Mouse (Mus musculus): Measurements from ENCODE around the gene Gm5640. TPM values are rescaled to one million over a fixed set of nuclear protein-coding genes. Genes with fewer than 3 reads are reported as not detected.
"Not testable (repeated sequence)": the region's sequence is repeated elsewhere in the genome, so short reads cannot be mapped to it uniquely, and the experiment has no call there.

The Gm5640 gene
- 0.41 and 0.68 TPM in 2 replicates for polyA plus RNA-seq (2015; fragmentation: Nextera tagmentation; extraction: Ambion mirVana)

DNA sequence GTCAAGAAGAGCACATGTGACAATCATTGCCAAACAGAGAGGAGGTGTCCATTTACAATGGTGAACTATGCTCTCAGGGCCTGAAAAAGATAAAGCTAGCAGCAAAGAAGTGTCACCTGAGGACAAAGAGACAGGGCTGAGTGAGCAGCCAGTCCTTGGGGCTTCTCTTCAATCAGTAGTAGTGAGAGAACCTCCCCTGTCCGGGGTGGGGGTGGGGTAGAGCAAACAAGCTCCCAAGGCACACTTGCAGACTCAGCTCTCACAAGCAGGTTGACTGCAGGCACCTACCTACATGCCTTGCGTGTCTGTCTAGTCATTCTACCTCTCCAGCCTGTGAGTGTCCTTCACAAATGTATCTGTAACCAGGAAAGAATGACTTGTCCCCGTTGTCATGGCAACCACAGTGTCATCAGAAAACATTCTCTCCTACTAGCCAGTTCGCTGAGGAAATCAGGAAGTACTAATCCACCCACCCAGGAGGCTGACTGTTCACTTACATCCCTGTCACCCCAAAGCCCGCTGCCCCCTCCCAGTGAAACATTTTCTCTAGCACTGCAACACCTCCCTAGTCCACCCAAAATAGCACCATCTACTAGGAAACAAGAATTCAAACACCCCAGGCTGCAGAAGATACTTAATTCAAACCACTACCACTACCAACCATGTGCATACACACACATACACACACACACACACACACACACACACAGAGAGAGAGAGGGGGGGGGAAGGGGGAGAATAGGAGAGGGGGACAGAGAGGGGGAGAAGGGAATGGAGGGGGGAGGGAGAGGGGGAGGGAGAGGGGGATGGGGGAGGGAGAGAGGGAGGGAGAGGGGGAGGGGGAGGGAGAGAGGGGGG is at the start of gene Gm5640:
Gene Gm5640, minus strand, starts transcription at position 170 of the 858 bp plus-strand sequence.
- H3K9ac ChIP-seq; H3K4me3 ChIP-seq; H3K27me3 ChIP-seq (replicated peaks); H3K36me3 ChIP-seq (replicated peaks); H3K4me1 ChIP-seq; H3K9me3 ChIP-seq; H3K27ac ChIP-seq; H3K4me2 ChIP-seq: not testable (repeated sequence)
- 34% methylated on average over 3 of the region's 5 CpGs for WGBS
- ATAC-seq (replicated peaks) = peak; percentile 94

DNA sequence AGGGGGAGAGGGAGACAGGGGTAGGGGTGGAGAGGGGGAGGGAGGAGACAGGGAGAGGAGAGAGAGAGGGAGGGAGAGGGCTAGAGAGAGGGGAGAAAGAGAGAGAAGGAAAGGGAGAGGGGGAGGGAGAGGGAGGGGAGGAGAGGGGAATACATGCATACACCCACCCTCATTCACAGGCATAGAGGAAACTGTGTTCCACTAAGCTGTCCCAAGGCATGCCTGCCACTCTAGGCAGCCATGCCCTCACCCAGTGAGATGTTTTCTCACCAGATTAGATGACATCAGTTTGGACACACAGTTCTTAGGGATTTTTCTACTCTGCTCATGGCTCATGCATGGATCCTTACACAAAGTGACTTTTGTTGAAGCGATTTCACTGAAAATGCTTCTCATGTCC is 958 bp upstream of the Gm5640 start:
- WGBS = no CpG with 5 or more reads among the region's 1 CpGs
- not testable (repeated sequence) for ATAC-seq (replicated peaks)

GRCm38 (mm10) chrX:74592379-74592778 is 53.1 kb downstream of the Gm5640 start, which contains the start of gene Olfr1325:
Gene Olfr1325, plus strand, starts transcription at chrX:74592679.
- no peak within 1 kb of the TSS for H3K9ac ChIP-seq
- H3K4me2 ChIP-seq = no peak within 1 kb of the TSS
- no peaks in the 10 kb centered on the region for H3K36me3 ChIP-seq (replicated peaks)
- H3K4me1 ChIP-seq = no peaks in the 10 kb centered on the region
- H3K27me3 ChIP-seq (replicated peaks) = no peaks in the 10 kb centered on the region
- ATAC-seq (replicated peaks) = no peak
- H3K9me3 ChIP-seq = no peaks in the 10 kb centered on the region
- H3K4me3 ChIP-seq = no peak within 1 kb of the TSS
- 90% methylated on average over 2 of the region's 2 CpGs for WGBS
- H3K27ac ChIP-seq = no peak within 1 kb of the TSS

More for the DNA sequence above, 958 bp upstream of the Gm5640 start:
- H3K27me3 ChIP-seq (replicated peaks); H3K4me2 ChIP-seq; H3K36me3 ChIP-seq (replicated peaks); H3K4me3 ChIP-seq; H3K4me1 ChIP-seq; H3K9ac ChIP-seq; H3K27ac ChIP-seq; H3K9me3 ChIP-seq: not testable (repeated sequence)

Other genes starting within 250 kb of the Gm5640 start
- 56.6 and 57.4 TPM in 2 replicates for gene G6pdx, start 216.4 kb downstream of the Gm5640 start, polyA plus RNA-seq (2015; fragmentation: Nextera tagmentation; extraction: Ambion mirVana)
- not detected in 2 replicates for gene Gm6880, start 164.2 kb downstream of the Gm5640 start, polyA plus RNA-seq (2015; fragmentation: Nextera tagmentation; extraction: Ambion mirVana)
- not detected in 2 replicates for gene Olfr1326-ps1, start 70.7 kb downstream of the Gm5640 start, polyA plus RNA-seq (2015; fragmentation: Nextera tagmentation; extraction: Ambion mirVana)
- not detected in 2 replicates for gene Olfr1325, start 53.0 kb downstream of the Gm5640 start, polyA plus RNA-seq (2015; fragmentation: Nextera tagmentation; extraction: Ambion mirVana)
- gene Gm6890, start 95.3 kb upstream of the Gm5640 start, polyA plus RNA-seq (2015; fragmentation: Nextera tagmentation; extraction: Ambion mirVana) = not detected in 2 replicates
- 0.28 and 0.43 TPM in 2 replicates for gene Gm5936, start 191.6 kb upstream of the Gm5640 start, polyA plus RNA-seq (2015; fragmentation: Nextera tagmentation; extraction: Ambion mirVana)

Data from midbrain, embryonic 15.5 days (tissue).